Mouse (Mus musculus): ENCODE results near the gene Casp14. TPM values are rescaled to one million over a fixed set of nuclear protein-coding genes. Genes with fewer than 3 reads are reported as not detected.
A peak's percentile ranks its signal among the peaks of the same experiment; 100 is the strongest.

The Casp14 gene
- total RNA-seq (2014; rRNA removed) (0.44 TPM in 1 of 2 replicates, not detected in the other), polyA plus RNA-seq (2015; fragmentation: Nextera tagmentation; extraction: Ambion mirVana) (not detected in 2 replicates)

DNA sequence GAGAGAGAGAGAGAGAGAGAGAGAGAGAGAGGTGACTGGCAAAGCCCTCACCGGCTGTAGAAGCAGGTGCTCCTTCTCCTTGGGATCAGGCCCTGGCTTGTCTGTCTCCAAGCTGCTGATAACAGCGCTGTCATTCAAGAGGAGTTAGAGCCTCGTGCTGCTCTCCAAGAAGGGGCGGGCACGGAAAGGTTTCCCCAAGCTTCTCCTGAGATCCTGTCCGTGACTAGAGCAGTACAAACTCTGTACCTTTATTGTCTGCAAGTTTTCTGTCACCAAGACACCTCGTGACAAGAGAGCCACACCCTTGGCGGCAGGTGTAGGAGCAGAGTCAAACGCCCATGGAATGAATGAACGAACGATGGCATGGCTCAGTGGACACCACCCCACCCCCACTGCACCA is at the start of gene Casp14:
TSS of gene Casp14 (minus strand) at position 239 of the 400 bp plus-strand sequence.
- Histone ChIP-seq H3K4me3 (ENCODE audit: low read depth, low read length) (no peak within 1 kb of the TSS), H3K4me2 (ENCODE audit: low read depth, low read length, poor library complexity, severe bottlenecking) (no peak within 1 kb of the TSS), H3K4me1 (ENCODE audit: insufficient read depth, low read length) (no peaks in the 10 kb centered on the region), H3K27me3 (ENCODE audit: insufficient read depth, low read length) (no peaks in the 10 kb centered on the region), H3K9me3 (ENCODE audit: low read length) (no peaks in the 10 kb centered on the region), H3K27ac (ENCODE audit: low read depth, low read length) (no peak within 1 kb of the TSS), H3K9ac (replicated peaks; ENCODE audit: low read length, poor library complexity, severe bottlenecking) (no peak within 1 kb of the TSS), H3K36me3 (ENCODE audit: insufficient read depth, low read length) (no peaks in the 10 kb centered on the region)
- WGBS, result 76% methylated on average over 11 of the region's 11 CpGs
- ATAC-seq (ENCODE audit: low FRiP score) (no peak), DNase-seq (ENCODE audit: low spot score) (no peak)
- no peak for TF ChIP-seq CTCF (IDR thresholded peaks at IDR 0.05)

DNA sequence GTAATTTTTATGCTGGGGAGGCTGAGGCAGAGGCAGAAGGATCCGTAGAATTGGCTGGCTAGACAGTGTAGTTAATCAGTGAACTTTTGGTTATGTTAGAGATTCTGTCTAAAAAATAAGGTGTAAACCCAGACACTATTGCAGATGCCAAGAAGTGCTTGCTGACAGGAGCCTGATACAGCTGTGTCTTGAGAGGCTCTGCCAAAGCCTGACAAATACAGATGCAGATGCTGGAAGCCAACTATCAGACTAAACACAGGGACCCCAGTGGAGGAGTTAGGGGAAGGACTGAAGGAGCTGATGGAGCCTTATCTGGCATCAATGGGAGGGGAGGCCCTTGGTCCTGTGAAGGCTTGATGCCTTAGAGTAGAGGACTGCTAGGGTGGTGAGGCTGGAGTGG is 47.5 kb upstream of the Casp14 start:
- Histone ChIP-seq H3K4me3 (ENCODE audit: low read depth, low read length) (no peak overlapping the region), H3K4me2 (ENCODE audit: low read depth, low read length, poor library complexity, severe bottlenecking) (no peak overlapping the region), H3K9me3 (ENCODE audit: low read length) (0 out of 2 replicates have a peak, but pooled peaks cover 4% of the 10 kb centered on the region), H3K27ac (ENCODE audit: low read depth, low read length) (no peak overlapping the region), H3K9ac (replicated peaks; ENCODE audit: low read length, poor library complexity, severe bottlenecking) (no peak overlapping the region), H3K27me3 (ENCODE audit: insufficient read depth, low read length) (no peaks in the 10 kb centered on the region), H3K4me1 (ENCODE audit: insufficient read depth, low read length) (no peaks in the 10 kb centered on the region), H3K36me3 (ENCODE audit: insufficient read depth, low read length) (no peaks in the 10 kb centered on the region; the same call in 1 of the 2 replicates)
- TF ChIP-seq CTCF (IDR thresholded peaks at IDR 0.05), result no peak
- DNase-seq (ENCODE audit: low spot score), result no peak
- no peak for ATAC-seq (ENCODE audit: low FRiP score)
- 80% methylated on average over 1 of the region's 1 CpGs for WGBS

DNA sequence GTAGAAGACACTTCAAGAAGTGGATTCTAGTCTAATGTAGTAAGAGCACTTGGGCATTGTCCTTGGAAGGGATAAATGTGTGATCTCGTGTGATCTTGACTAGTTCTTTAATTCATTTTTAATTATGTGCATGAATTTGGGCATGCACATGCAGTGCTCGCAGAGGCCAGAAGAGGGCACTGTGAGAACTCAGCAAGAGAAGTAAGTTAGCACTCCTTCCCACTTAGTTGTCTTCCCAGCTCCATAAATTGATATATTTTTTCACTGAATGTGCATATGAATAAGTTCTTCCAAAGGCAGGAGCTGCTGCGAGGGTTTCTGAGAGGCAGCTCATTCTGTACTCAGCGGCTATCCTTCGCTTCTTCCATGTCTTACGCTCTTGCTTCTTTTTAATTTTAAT is 37.9 kb upstream of the Casp14 start:
- no peak overlapping the region; the same call in 1 of the 2 replicates for H3K4me2 ChIP-seq (ENCODE audit: low read depth, low read length, poor library complexity, severe bottlenecking)
- WGBS, result 18% methylated on average over 6 of the region's 6 CpGs
- no peaks in the 10 kb centered on the region; the same call in 1 of the 2 replicates for H3K4me1 ChIP-seq (ENCODE audit: insufficient read depth, low read length)
- peak; percentile 76 for DNase-seq (ENCODE audit: low spot score)
- no peak overlapping the region for H3K9ac ChIP-seq (replicated peaks; ENCODE audit: low read length, poor library complexity, severe bottlenecking)
- H3K27ac ChIP-seq (ENCODE audit: low read depth, low read length), result no peak overlapping the region
- no peak overlapping the region for H3K4me3 ChIP-seq (ENCODE audit: low read depth, low read length)
- H3K36me3 ChIP-seq (ENCODE audit: insufficient read depth, low read length), result no peaks in the 10 kb centered on the region
- ATAC-seq (ENCODE audit: low FRiP score), result 0 out of 2 replicates have a peak, but pooled peaks have one; percentile 0
- TF ChIP-seq CTCF (IDR thresholded peaks at IDR 0.05), result peak; percentile 92
- no peaks in the 10 kb centered on the region for H3K9me3 ChIP-seq (ENCODE audit: low read length)
- H3K27me3 ChIP-seq (ENCODE audit: insufficient read depth, low read length), result no peaks in the 10 kb centered on the region

DNA sequence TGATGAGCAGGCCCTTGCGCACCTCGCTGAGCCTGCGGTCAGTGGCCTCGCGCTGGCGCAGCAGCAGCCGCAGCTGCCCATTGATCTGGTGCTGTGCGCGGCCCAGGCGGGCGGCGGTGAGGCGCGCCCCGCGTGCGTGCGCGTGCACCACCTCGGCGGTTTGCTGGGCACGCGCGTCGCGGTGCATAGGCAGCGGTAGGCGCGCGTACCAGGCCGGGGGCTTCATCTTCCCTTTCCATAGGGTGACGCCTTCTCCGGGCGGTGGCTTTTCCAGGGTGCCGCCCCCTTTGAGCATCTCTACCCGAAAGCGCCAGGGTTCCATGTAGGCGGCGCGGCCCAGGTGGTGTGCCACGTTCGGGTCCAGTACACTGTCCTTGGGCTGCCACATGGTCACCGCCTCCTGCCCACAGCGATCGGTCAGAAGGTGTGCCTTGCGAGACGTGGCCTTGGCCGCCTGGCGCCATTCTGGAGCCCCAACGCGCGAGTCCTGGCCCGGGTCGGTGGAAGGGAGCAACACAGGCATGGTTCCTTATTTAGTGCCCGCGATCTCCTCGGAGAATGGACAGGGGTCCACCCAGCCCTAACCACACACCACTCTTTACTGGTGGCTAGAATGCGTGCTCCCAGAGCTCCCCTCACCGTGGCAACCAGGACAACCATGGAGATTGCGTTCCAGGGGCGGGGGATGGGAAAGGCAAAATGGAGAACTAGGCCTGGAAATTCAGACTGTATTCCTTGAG is 34.5 kb upstream of the Casp14 start, which contains the start of gene Ccdc105:
TSS of gene Ccdc105 (minus strand) at position 614 of the 740 bp plus-strand sequence.
- ATAC-seq (ENCODE audit: low FRiP score) (peak; percentile 92), DNase-seq (ENCODE audit: low spot score) (peak; percentile 95)
- H3K36me3 ChIP-seq (ENCODE audit: insufficient read depth, low read length), result no peaks in the 10 kb centered on the region
- H3K27ac ChIP-seq (ENCODE audit: low read depth, low read length), result peak within 1 kb of the TSS; percentile 95
- H3K4me3 ChIP-seq (ENCODE audit: low read depth, low read length), result peak within 1 kb of the TSS; percentile 52
- no peaks in the 10 kb centered on the region for H3K27me3 ChIP-seq (ENCODE audit: insufficient read depth, low read length)
- no peaks in the 10 kb centered on the region; the same call in 1 of the 2 replicates for H3K4me1 ChIP-seq (ENCODE audit: insufficient read depth, low read length)
- TF ChIP-seq CTCF (IDR thresholded peaks at IDR 0.05), result peak; percentile 27; the same call in 1 of the 2 replicates
- peak within 1 kb of the TSS; percentile 78 for H3K9ac ChIP-seq (replicated peaks; ENCODE audit: low read length, poor library complexity, severe bottlenecking)
- H3K4me2 ChIP-seq (ENCODE audit: low read depth, low read length, poor library complexity, severe bottlenecking), result peak within 1 kb of the TSS; percentile 85
- H3K9me3 ChIP-seq (ENCODE audit: low read length), result no peaks in the 10 kb centered on the region
- under 1% methylated on average over 40 of the region's 61 CpGs for WGBS

GRCm38 (mm10) chr10:78748946-78749345 is 30.9 kb upstream of the Casp14 start:
- Histone ChIP-seq H3K4me1 (ENCODE audit: insufficient read depth, low read length) (no peaks in the 10 kb centered on the region; the same call in 1 of the 2 replicates), H3K4me3 (ENCODE audit: low read depth, low read length) (no peak overlapping the region), H3K27me3 (ENCODE audit: insufficient read depth, low read length) (no peaks in the 10 kb centered on the region), H3K27ac (ENCODE audit: low read depth, low read length) (no peak overlapping the region), H3K4me2 (ENCODE audit: low read depth, low read length, poor library complexity, severe bottlenecking) (no peak overlapping the region), H3K9me3 (ENCODE audit: low read length) (no peaks in the 10 kb centered on the region), H3K9ac (replicated peaks; ENCODE audit: low read length, poor library complexity, severe bottlenecking) (no peak overlapping the region), H3K36me3 (ENCODE audit: insufficient read depth, low read length) (no peaks in the 10 kb centered on the region)
- no peak for TF ChIP-seq CTCF (IDR thresholded peaks at IDR 0.05)
- ATAC-seq (ENCODE audit: low FRiP score), result no peak
- DNase-seq (ENCODE audit: low spot score), result no peak
- WGBS, result 88% methylated on average over 6 of the region's 6 CpGs

- Histone ChIP-seq H3K4me1 (ENCODE audit: insufficient read depth, low read length) (no peaks in the 10 kb centered on the region; the same call in 1 of the 2 replicates), H3K4me2 (ENCODE audit: low read depth, low read length, poor library complexity, severe bottlenecking) (peak overlapping the region; percentile 67), H3K27me3 (ENCODE audit: insufficient read depth, low read length) (no peaks in the 10 kb centered on the region), H3K4me3 (ENCODE audit: low read depth, low read length) (peak overlapping the region; percentile 49), H3K27ac (ENCODE audit: low read depth, low read length) (no peak overlapping the region), H3K9ac (replicated peaks; ENCODE audit: low read length, poor library complexity, severe bottlenecking) (no peak overlapping the region), H3K9me3 (ENCODE audit: low read length) (no peaks in the 10 kb centered on the region), H3K36me3 (ENCODE audit: insufficient read depth, low read length) (no peaks in the 10 kb centered on the region)
- 80% methylated on average over 13 of the region's 13 CpGs for WGBS
- DNase-seq (ENCODE audit: low spot score) (no peak), ATAC-seq (ENCODE audit: low FRiP score) (no peak)
- no peak for TF ChIP-seq CTCF (IDR thresholded peaks at IDR 0.05)
Observed at GRCm38 (mm10) chr10:78748161-78748560, 30.1 kb upstream of the Casp14 start.
